Mouse (Mus musculus) layer of hippocampus, postnatal 14 days (tissue): Measurements from ENCODE around the gene Ndufs6. TPM values are rescaled to one million over a fixed set of nuclear protein-coding genes. Genes with fewer than 3 reads are reported as not detected.

ENCODE experiments used
- DNase-seq, 2 experiments: peaks; one replicate each; pipeline ENCODE4 v3.0.0; 2021 to 2022; ENCODE audit warnings: low spot score in 2 of 2, mixed read lengths in 1 of 2
- total RNA-seq, 2 experiments: library from RNA; stranded (reverse); gene quantifications; 2 replicates each; pipeline ENCODE4 v1.2.3; 2021

Ndufs6 gene
- total RNA-seq, 2 experiments from 2014 or later = 178 to 180 TPM

DNA sequence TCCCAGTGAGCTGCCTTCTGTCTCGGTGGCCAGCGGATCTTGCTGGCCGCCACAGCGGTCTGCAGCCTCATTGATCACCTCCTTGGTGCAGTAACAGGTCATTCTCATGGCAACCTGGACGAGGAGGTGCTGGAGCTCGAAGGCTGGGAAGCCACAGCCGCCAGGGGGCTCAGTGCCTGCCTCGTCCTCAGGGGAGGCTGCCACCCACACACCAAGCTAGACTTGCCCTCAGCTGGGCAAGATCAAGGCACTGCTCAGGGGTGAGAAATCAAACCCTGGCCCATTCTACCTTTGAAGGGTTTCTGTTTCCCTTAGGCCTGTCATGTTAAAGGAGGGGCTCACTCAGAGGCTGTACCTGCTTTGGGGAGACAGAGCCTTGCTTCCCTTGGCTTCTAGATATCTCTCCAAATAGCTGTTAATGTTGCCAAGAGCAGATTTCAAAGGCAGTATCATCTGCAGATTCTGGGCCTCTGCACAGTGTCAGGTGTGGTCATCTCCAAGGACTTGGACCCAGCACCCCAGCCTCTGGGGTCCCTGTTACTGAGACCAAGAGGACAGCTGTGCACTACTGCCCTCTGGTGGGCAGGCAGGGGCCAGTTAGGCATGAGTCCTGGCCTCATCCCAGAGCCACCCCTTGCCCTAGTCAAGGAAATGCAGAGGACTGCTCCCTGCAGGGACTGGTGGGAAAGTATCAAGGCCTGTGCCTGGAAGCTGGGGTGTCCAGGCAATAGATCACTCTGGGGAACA lies 18.0 kb downstream of the Ndufs6 start:
- DNase-seq = peak in 1 of 2 experiments; percentile 28

GRCm38 (mm10) chr13:73306430-73306829 lies 21.9 kb downstream of the Ndufs6 start:
- no peak for DNase-seq

DNA sequence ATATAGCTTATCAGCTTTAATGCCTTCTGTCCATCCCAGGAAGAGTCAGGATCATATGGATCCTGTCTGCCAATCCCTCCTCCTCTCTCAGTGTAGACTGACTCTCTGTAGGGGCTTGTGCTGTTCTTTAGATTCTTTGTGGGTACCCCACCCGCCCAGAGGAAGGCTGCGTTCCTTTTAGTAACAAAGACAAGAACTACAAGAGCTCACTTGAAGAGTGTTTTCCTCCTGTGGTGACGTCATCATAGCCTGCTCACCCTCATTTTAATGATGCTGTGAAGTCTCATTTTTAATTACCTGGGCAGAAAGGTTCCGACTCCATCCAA lies 22.3 kb downstream of the Ndufs6 start:
- DNase-seq = no peak

DNA sequence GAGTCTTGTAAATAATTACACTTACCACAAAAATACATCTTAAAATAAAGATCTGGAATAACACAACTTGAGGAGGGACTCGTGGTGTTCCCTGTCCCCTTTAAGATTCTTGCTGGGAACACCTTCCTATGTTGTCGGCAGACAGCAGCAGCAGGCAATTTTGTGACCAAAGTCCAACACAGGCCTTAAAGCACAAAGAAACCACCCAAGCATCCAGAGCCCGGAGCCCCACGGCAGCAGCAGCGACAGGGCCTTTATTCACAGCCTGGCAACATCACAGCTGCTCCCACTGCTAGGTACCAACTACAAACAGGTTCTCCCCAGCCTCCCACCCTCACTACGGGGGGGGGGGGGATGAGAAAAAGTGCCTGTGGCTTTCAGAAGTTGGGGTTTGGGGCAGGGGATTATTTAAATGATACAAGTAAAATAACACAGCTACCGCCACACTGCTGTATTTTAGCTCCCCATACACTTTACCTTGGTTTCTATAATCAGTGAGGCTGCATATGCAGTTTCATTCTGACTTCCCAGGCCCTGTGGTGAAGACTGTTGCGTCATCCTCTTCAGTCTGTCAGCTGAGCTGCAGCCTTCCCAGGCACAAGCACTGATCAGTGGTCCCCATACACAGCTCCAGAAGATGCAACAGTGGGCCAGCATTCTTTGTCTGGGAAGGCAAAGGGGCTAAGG lies 22.8 kb downstream of the Ndufs6 start:
- DNase-seq = no peak

DNA sequence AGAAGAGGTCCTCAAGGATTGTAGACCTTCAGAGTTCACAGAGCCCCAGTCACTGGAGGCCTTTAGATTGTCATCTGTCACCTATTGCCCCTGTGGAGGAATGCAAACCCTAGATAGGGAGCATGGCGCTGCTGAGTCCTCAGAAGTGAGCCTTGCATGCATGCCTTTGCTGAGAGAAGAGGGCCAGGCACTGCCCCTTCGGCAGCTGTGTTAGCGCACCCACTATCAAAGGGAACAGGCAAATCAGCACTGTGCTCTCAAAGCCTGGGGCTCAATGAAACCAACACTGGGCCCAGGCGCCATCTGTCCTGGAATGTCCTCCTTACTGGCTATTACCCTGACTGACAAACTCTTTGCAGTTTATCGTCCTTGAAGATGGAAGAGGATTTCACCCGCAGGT lies 23.6 kb downstream of the Ndufs6 start:
- no peak for DNase-seq

DNA sequence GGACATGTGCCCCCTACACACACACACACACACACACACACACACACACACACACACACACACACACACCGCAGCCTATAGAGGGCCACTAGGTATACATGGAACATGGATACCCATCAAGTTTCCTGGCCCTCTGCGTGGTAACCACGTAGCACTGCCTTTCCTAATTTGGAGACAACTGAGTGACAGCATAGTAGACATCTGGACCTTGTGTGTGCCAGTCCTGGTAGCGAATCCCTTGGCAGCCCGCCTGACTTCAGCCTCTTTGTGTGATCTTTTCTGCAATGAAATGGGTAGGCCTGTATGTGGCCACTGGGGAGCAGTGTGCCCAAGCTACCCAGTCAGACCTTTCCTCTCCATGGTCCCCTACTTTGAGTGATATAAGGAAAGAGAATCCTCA lies 29.0 kb downstream of the Ndufs6 start:
- peak; percentile 12 to 39 for DNase-seq

DNA sequence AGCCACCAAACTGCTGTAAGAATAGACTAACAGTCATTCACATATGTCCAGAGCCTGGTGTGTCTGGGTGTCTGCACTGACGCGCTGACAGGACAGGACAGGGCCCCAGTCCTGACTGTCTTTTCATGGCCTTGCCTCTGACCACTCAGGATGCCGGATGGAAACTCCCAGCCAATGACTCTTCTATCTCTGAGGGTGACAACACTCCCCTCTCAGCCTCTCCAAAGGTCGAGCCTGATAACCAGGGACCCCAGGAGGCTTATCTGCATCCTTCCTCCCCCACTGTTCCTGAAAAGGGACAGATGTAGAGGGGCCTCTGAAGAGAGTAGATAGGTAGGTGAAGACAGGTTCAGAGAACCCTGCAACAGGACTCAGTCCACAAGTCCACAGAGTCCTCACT lies 29.6 kb downstream of the Ndufs6 start:
- DNase-seq = no peak

- no peak for DNase-seq
Measured at GRCm38 (mm10) chr13:73291102-73291501, 37.2 kb downstream of the Ndufs6 start.

GRCm38 (mm10) chr13:73290206-73290605 lies 38.1 kb downstream of the Ndufs6 start:
- no peak for DNase-seq

GRCm38 (mm10) chr13:73283534-73283933 lies 44.8 kb downstream of the Ndufs6 start:
- no peak for DNase-seq

GRCm38 (mm10) chr13:73282407-73282806 lies 45.9 kb downstream of the Ndufs6 start:
- DNase-seq = no peak

DNA sequence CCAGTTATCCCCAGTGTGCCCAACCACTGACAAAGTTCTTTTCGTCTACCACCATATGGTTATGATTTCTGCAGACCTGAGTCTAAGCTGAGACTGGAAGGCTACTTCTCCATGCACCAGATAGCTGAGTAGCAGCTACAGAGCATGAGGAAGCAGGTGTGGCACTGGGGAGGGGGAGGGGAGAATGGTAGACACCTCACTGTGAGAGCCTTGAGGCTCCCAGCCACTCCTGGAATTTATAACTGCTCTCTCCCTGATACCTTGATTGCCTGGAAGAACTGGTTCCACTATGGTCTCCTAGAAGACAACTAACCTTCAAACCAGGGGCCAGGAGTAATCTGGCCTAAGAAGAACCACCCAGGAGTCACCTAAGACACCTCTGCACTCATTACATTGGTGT lies 49.1 kb downstream of the Ndufs6 start:
- no peak for DNase-seq

- DNase-seq = no peak
Measured at GRCm38 (mm10) chr13:73277797-73278196, 50.5 kb downstream of the Ndufs6 start.

GRCm38 (mm10) chr13:73277361-73277760 lies 51.0 kb downstream of the Ndufs6 start:
- no peak for DNase-seq

DNA sequence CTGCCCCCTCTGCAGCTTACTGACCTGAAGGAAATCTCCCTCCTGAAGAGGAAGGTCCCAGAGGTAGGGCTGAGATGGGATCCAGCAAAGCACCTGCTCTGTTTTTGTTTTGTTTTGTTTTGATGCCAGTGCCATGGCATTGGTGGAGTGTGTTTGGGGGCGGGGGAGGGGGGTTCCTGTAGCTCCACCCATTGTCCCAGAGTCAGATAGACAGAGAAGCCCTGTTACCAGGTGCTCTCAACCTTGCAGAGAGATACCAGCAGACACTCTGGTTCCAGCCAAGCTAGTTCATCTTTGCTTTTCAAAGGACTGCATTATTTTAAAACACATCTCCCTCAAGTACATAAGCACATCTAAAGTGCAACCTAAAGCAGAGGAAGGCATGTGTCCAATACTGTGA lies 54.8 kb downstream of the Ndufs6 start:
- DNase-seq = no peak

DNA sequence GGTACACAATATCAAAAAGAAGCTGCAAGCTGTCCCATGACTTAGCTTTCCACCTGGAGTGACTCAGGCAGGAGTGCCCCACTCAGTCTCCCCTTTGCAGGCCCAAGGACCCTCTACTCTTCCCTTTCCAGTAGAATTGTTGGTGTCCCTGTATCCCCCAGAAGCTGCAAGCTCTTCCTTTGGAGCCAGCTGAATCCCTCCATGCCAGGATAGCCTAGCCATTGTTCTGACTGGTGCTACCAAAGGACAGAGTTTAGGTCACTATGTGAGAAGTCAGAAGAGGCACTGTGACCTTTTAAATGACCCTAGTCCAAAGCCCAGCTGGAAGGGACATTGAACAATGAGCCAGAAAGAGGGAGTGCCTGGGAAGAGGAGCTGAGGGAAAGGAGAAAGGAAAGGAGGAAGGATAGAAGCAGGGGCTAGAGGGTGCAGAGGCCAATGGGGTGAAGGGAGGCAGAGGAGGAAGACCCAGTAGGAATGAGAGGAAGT lies 55.5 kb downstream of the Ndufs6 start:
- DNase-seq = no peak

- no peak for DNase-seq
Measured at GRCm38 (mm10) chr13:73271336-73272242, 56.8 kb downstream of the Ndufs6 start.

DNA sequence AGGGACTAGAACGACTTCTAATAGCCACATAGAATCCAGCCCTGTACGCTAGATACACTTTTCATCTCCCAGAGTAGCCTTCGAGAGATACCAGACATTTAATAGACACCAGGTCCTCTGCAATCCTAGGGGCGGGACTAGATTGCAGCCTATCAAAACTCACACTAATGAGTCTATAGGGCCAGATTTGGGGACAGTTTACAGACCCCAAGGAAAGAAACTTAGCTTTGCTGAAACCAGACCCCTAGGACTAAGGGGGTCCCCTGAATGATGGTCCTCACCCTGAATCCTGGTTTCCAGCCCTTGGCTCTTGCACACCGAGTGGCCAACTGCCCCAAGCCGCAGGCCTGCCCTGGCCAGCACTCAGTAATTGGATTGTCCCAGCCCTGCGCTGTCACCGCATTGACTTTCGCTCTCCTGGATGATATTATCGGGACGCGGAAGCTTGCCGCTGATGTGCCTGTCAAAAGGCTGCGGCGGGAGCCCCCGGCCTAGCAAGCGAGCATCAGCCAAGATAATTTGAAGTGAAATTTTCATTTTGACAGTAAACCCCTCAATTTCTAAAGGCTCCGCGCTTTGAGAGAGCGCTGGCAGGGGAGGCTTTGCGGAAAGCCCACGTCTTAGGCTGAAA lies 57.8 kb downstream of the Ndufs6 start:
- no peak for DNase-seq

DNA sequence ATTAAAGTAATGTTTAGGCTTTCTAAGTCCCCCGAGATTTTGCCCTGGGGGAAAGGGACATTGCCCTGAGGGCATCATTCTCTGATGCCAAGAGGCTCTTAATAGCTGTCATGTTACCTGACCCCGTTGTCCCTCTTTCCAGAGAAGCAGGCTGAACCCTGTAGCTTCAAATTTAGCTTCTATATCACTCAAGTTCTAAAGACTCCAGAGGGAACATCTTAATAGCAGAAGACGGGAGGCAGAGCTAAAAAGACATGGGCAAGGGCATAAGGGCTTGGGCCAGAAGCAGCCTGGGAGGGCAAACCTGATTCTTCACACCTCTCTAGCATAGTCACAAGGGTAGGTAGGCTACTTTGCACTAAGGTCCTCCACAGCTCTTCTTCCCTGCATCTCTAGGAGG lies 58.5 kb downstream of the Ndufs6 start:
- DNase-seq = no peak
